Mouse (Mus musculus): ENCODE data around the gene Taf5l. TPM values are rescaled to one million over a fixed set of nuclear protein-coding genes. Genes with fewer than 3 reads are reported as not detected.

The Taf5l gene
- polyA plus RNA-seq, 1 experiment = 32.3 TPM

GRCm38 (mm10) chr8:123982291-123982793 lies 38.9 kb downstream of the Taf5l start:
- no peak for TF ChIP-seq GATA1 (IDR thresholded peaks at IDR 0.05; ENCODE audit: low read length)

GRCm38 (mm10) chr8:123981674-123982073 lies 39.5 kb downstream of the Taf5l start:
- no peak for TF ChIP-seq GATA1 (IDR thresholded peaks at IDR 0.05; ENCODE audit: low read length)

- TF ChIP-seq GATA1 (IDR thresholded peaks at IDR 0.05; ENCODE audit: low read length) = no peak
Measured at GRCm38 (mm10) chr8:123980239-123980638, 41.0 kb downstream of the Taf5l start.

GRCm38 (mm10) chr8:123978926-123979325 lies 42.3 kb downstream of the Taf5l start:
- no peak for TF ChIP-seq GATA1 (IDR thresholded peaks at IDR 0.05; ENCODE audit: low read length)

DNA sequence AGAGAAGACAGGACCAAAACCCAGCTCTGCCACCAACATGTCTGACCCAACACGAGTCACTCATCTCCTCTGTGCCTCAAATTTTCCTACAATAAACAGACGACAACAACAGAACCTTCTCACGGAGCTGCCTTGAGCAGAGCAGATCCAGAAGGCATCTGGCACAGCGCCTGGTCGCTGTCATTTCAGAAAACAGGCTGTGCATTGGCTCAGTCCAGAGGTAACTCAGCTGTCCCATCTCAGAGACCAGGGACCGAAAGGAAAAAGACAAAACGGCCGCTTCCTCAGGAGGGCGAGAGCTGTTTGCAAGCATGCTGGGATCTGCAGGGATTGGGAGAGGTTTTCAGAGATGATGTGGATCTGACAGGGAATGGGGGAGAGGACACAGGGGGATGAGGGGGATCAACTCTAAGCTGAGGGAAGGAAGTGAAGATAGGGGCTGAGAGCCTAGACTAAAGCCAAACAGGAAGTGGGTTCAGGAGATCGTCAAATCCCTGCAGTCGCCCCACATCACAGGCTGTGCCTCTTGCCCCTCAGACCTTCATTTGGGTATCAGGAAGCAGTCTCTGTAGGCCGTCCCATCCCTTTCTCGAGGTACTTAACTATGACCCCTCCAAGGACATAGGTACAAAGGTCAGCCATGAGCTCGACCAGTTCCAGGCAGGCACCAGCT lies 42.9 kb downstream of the Taf5l start:
- no peak for TF ChIP-seq GATA1 (IDR thresholded peaks at IDR 0.05; ENCODE audit: low read length)

DNA sequence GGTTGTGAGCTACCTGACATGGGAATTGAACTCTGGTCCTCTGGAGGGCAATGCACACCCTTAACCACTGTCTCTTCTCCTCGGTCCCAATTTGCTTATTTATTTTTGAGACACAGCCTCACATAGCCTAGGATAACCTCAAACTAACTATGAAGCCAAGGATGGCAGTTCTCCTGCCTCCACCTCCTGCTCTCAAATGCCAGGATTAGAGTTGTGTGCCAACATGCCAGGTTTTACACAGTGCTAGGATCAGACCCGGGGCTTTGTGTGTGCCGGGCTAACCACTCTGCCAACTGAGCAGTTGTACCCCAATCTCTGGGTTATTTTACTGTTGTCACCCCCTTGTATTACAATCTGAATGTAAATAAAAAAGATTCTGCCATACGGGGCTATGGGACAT lies 43.7 kb downstream of the Taf5l start:
- TF ChIP-seq GATA1 (IDR thresholded peaks at IDR 0.05; ENCODE audit: low read length) = no peak

DNA sequence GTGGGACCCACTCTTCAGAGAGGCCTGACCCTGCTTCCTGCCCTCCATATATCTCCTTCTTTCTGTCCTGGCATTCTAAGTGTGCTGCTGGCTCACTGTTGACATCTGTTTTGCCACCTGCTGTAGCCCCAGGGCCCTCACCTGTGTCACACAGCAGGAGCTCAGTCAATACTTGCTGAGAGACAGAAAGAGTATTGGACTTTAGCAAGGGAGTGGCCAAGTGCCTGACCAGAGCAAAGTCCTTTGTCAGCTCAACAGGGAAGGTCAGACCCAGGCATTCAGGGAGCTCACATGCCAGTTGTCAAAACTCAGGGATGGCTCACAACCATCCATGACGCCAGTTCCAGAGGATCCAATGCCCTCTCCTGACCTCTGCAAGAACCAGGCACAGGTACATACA lies 47.7 kb downstream of the Taf5l start:
- TF ChIP-seq GATA1 (IDR thresholded peaks at IDR 0.05; ENCODE audit: low read length) = no peak

- no peak for TF ChIP-seq GATA1 (IDR thresholded peaks at IDR 0.05; ENCODE audit: low read length)
Measured at GRCm38 (mm10) chr8:123966896-123967295, 54.3 kb downstream of the Taf5l start.

- no peak for TF ChIP-seq GATA1 (IDR thresholded peaks at IDR 0.05; ENCODE audit: low read length)
Measured at GRCm38 (mm10) chr8:123961371-123961770, 59.8 kb downstream of the Taf5l start.

DNA sequence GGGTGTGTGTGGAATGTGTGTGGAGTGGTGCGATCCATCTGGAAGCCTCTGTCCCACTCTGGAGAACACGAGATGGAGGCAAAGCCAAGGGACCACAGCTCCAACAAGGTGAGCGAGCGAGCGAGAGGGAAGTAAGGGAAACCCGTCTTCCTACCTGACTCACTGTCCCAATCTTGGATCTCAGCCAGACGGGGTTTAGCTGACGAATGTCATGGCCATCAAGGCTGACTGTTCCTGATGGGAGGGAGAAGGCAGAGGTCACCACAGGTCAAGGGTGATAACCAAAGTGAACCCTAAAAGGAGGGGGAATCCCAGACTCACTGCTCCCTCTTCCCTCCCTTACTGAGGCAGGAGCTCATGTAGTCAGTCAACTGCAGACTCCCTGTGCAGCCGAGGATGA lies 61.1 kb downstream of the Taf5l start:
- no peak for TF ChIP-seq GATA1 (IDR thresholded peaks at IDR 0.05; ENCODE audit: low read length)

GRCm38 (mm10) chr8:123959473-123959872 lies 61.7 kb downstream of the Taf5l start:
- TF ChIP-seq GATA1 (IDR thresholded peaks at IDR 0.05; ENCODE audit: low read length) = no peak

- no peak for TF ChIP-seq GATA1 (IDR thresholded peaks at IDR 0.05; ENCODE audit: low read length)
Measured at GRCm38 (mm10) chr8:123958130-123958529, 63.1 kb downstream of the Taf5l start.

DNA sequence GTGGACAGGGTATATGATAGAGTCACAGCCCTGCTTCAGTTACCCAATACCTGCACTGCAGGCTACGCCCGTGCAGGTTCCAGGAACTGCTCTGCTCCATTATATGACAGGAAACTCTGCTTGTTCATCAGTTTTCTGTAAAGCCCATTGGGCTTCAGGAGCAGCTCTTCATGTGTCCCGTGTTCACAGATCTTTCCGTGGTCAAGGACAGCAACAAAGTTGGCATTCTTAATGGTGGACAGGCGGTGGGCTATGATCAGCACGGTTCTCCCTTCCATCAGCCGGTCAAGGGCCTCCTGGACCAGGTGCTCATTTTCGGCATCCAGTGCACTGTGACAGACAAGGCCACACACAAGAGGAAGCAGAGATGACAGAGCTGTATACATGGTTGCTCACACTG lies 67.0 kb downstream of the Taf5l start:
- no peak for TF ChIP-seq GATA1 (IDR thresholded peaks at IDR 0.05; ENCODE audit: low read length)

- no peak for TF ChIP-seq GATA1 (IDR thresholded peaks at IDR 0.05; ENCODE audit: low read length)
Measured at GRCm38 (mm10) chr8:123953686-123954085, 67.5 kb downstream of the Taf5l start.

DNA sequence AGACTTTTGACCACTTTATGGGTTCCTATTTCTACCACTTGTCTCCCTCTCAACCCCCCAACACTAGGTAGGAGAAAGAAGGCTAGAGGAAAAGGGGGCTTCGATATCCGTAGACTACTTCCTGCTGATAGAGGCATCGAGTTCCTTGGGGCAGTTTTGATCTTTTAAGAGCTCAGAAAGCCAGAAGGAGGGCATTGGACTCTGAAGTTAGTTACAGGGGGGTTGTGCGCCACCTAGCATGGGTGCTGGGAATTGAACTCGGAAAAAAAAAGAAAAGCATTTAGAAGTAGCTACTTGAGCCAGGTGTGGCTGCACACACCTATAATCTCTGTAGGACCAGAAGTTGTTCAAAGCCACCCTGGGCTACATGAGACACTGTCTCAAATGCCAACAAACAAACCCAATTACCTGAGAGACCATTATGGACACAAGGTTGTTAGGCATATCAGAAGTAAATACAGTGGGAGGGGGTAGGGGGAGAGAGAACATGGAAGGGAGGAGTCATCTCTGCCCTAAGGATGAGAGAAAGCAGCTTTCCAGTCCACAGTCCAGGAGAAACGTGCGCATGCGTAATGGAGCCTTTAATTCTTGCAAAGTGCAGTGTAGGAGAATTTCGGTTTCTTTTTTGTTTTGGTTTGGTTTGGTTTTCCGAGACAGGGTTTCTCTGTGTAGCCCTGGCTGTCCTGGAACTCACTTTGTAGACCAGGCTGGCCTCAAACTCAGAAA lies 71.0 kb downstream of the Taf5l start:
- no peak for TF ChIP-seq GATA1 (IDR thresholded peaks at IDR 0.05; ENCODE audit: low read length)

GRCm38 (mm10) chr8:123949686-123949986 lies 71.6 kb downstream of the Taf5l start:
- TF ChIP-seq GATA1 (IDR thresholded peaks at IDR 0.05; ENCODE audit: low read length) = no peak

Data from G1E-ER4 (cell line).